Mouse (Mus musculus) erythroblast, embryonic 14.5 days (primary cell): ENCODE measurements around the gene Lrrc63.

Experiments used
- GATA1 ChIP-seq: IDR thresholded peaks from 2 replicates; pipeline ENCODE4 v1.6.1; 2012; ENCODE audit warnings: low read length, inconsistent platforms, mixed read lengths
- TAL1 ChIP-seq: IDR thresholded peaks from 3 replicates; pipeline ENCODE4 v1.6.1; 2012; ENCODE audit warnings: low read length, inconsistent platforms, mixed read lengths

DNA sequence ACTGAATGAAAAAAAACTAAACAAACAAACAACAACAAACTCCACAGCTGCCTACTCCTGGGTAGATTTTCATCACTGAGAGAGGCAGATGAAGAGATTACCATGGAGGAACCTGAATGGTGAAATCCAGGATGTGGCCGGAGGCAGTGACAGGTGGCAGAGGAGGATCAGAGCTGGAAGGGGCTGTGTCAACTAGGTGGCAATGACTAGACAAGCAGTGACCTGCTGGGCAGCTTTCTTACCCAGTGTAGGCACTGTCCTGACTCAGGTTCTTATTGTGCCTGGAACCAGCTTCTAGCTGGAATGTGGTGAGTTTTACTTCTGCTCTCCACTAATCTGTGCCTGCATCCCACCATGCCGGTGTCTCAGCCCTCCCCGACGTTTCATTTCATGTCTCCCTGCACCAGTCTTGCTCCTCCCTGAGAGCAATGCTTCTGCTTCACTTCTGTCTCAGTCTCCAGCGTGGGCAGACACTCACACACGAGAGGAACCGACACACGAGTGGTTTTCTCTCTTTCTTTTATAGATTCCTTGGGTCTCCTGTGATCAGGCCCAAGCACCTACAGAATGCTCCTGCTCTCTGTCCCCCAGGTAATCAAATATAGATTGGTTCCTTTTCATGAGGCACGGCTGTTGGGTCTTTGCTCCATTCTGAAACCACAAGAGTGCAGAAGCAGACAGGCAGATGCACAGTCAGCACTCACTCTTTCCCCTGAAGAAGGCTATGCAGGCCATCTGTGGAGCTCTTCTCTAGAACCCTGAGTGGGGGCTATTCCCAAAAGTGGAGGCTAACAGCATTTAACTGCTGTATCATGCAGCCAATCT is 44.3 kb upstream of the Lrrc63 start:
- TF ChIP-seq GATA1 (no peak), TAL1 (no peak)
